Mouse (Mus musculus) limb, embryonic 14.5 days (tissue): ENCODE measurements at regions not wholly inside any gene's neighbourhood (a gene's known extent, or its start where the extent isn't known, plus 50 kb on each side); places are given as distances from the start of the nearest gene placed in this dataset.

Experiments
- ATAC-seq: fragments of 200-750 bp; cut with Nextera tagmentation; 2 replicates; pipeline ENCODE4 v1.8.0; 2017; ENCODE audit warnings: low read depth, moderate number of reproducible peaks, moderate TSS enrichment; ENCODE audit not compliant: low FRiP score
- DNase-seq: peaks from one replicate; pipeline ENCODE4 v3.0.0-alpha.2; 2015; ENCODE audit warnings: low spot score
- H3K27ac ChIP-seq: fragments of 300-500 bp; sonication (generic); replicated peaks from 2 replicates; pipeline ENCODE4 v1.5.1; 2014; ENCODE audit warnings: low read depth, mild to moderate bottlenecking, low read length, moderate library complexity, mixed read lengths
- H3K27me3 ChIP-seq: fragments of 300-500 bp; sonication (generic); 2 replicates; pipeline ENCODE4 v1.6.1; 2014; ENCODE audit warnings: low read length, mixed read lengths; ENCODE audit not compliant: control insufficient read depth, insufficient read depth
- H3K36me3 ChIP-seq: fragments of 300-500 bp; sonication (generic); 2 replicates; pipeline ENCODE4 v1.6.1; 2014; ENCODE audit warnings: mild to moderate bottlenecking, low read length, moderate library complexity, mixed read lengths; ENCODE audit not compliant: control insufficient read depth, insufficient read depth
- H3K4me1 ChIP-seq: fragments of 300-500 bp; sonication (generic); 2 replicates; pipeline ENCODE4 v1.6.1; 2014; ENCODE audit warnings: antibody characterized with exemption, low read length, mixed read lengths; ENCODE audit not compliant: control insufficient read depth, insufficient read depth
- H3K4me2 ChIP-seq: fragments of 300-500 bp; sonication (generic); replicated peaks from 2 replicates; pipeline ENCODE4 v1.6.1; 2014; ENCODE audit warnings: low read depth, mild to moderate bottlenecking, low read length, moderate library complexity; ENCODE audit not compliant: severe bottlenecking
- H3K4me3 ChIP-seq: fragments of 300-500 bp; sonication (generic); replicated peaks from 2 replicates; pipeline ENCODE4 v1.5.1; 2014; ENCODE audit warnings: low read length
- H3K9ac ChIP-seq: fragments of 300-500 bp; sonication (generic); 2 replicates; pipeline ENCODE4 v1.6.1; 2014; ENCODE audit warnings: mild to moderate bottlenecking, low read depth, low read length, moderate library complexity; ENCODE audit not compliant: severe bottlenecking
- H3K9me3 ChIP-seq: fragments of 300-500 bp; sonication (generic); 2 replicates; pipeline ENCODE4 v1.6.1; 2016; ENCODE audit warnings: low read length; ENCODE audit not compliant: control insufficient read depth
- POLR2A ChIP-seq: fragments of 200-500 bp; IDR thresholded peaks from 2 replicates; pipeline ENCODE4 v1.8.0; 2012; ENCODE audit warnings: inconsistent platforms, mild to moderate bottlenecking, moderate library complexity, borderline replicate concordance; ENCODE audit not compliant: insufficient read depth, insufficient read length; ENCODE audit errors: extremely low read depth
- WGBS: fragments of 180-500 bp; shearing (Covaris S2); extraction: QIAGEN DNeasy Blood & Tissue Kit; methylation state at CpG from one replicate; pipeline ENCODE4 v1.1.7; 2014; 5-methylcytosine and 5-hydroxymethylcytosine counted together

DNA sequence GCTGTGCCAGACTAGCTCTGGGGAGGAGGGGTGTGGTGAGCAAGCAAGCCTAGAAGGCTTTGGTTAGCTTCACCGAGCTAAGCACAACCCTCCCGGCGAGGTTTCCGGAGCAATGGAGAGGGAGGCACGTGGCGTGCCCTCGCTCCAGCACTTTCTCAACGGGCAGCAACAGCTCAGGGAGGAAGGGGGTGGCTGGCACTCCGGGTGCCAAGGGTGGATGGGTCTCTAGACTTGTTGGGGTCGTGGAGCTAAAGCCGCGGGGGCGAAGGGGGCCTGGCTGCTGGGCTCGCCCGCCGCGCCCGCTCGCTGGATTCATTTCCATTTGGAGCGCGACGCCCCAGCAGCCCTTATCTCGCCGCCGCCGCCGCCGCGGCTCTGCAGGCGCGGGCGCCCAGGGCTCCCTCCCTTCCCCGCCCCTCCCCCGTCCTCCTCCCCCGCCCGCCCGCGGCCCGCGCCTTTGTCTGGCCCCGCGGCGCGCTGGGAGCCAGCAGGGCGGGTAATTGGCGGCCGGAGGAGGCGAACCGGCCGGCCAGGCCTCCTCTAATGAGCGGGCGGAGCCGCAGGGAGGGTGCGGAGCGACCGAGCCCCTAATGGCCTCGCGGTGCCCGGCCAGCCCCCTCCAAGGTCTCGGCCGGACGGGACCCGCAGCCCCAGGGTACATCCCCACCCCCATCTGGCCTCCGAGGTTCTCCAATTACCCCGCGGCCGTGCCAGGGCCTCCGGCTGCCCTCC, 336.9 kb downstream of the H2al1j start:
- Histone ChIP-seq H3K9ac (peak overlapping the region; percentile 74), H3K36me3 (no peaks in the 10 kb centered on the region), H3K27me3 (no peaks in the 10 kb centered on the region), H3K4me2 (peak overlapping the region; percentile 69), H3K9me3 (no peaks in the 10 kb centered on the region), H3K27ac (peak overlapping the region; percentile 81), H3K4me1 (0 out of 2 replicates have a peak, but pooled peaks cover 2% of the 10 kb centered on the region), H3K4me3 (peak overlapping the region; percentile 41)
- DNase-seq (peak; percentile 34), ATAC-seq (peak; percentile 87)
- WGBS = 11% methylated on average over 12 of the region's 68 CpGs
- TF ChIP-seq POLR2A = no peak

DNA sequence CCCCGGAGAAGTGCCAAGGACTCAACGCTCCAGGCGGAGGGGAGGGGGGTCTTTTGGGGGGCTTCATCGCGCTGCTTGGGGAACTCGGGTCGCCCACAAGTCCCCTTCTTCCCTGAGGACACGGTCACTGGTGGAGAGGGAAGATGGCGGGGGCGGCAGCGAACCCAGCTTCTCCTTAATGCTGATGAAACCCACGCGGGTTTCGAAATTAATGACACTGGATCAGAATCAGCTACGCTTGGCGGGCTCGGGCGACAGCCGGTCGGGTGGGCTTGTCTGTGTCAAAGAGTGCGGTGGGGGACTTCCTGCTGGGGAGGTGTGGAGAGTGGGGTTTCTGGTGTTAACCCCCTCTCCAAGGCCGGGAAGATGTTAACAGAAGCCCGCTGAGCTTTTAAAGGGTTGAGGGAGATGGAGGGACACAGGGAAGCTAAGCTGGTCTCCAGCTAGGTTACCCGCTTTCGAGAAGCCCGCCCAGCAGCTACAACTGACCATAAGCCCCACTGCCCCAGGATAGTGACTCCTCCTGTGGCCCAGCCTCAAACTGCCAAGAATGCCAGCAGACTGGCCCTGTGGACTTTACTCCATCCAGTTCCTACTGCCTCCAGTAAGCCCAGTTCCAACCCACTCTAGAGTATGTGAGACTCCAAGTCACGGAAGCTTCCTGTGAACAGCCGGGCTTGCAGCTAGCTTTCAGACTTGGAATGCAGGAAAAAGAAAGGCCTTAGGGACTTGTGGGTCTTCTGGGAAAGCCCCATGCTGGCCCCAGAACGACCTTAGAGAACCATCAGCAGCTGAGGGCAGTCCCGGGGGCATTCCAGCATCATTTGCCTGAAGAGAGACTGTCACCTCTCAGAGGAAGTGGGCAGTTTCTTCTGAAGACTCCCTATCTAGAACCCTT, 337.7 kb downstream of the H2al1j start:
- H3K27ac ChIP-seq = peak overlapping the region; percentile 81
- no peak for TF ChIP-seq POLR2A
- WGBS = 26% methylated on average over 26 of the region's 30 CpGs
- peak overlapping the region; percentile 69 for H3K4me2 ChIP-seq
- H3K4me3 ChIP-seq = peak overlapping the region; percentile 41
- no peak for ATAC-seq
- no peak for DNase-seq
- H3K27me3 ChIP-seq = no peaks in the 10 kb centered on the region
- H3K9ac ChIP-seq = peak overlapping the region; percentile 74
- H3K36me3 ChIP-seq = no peaks in the 10 kb centered on the region
- H3K9me3 ChIP-seq = no peaks in the 10 kb centered on the region
- 0 out of 2 replicates have a peak, but pooled peaks cover 2% of the 10 kb centered on the region for H3K4me1 ChIP-seq

DNA sequence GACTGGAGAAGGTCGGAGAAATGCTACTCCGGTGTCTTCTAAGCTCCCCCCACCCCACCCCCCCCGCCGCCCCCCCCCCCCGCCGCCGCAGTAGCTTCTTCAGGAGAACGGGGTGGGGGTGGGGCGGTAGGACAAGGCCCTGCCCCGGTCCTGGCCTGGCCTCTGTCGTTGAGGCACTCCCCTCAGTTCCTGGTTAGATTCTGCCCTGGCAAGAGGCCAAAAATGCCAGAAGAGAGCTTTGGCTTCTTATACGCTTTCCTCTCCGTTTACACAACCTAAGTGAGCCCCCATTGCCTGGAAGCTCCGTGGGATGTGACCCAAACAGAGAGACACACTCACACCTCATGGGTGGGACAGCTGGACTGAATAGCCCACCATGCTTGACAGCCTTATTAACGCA, 338.9 kb downstream of the H2al1j start:
- Histone ChIP-seq H3K27me3 (no peaks in the 10 kb centered on the region), H3K9me3 (no peaks in the 10 kb centered on the region), H3K4me1 (0 out of 2 replicates have a peak, but pooled peaks cover 2% of the 10 kb centered on the region), H3K4me2 (no peak overlapping the region), H3K9ac (no peak overlapping the region), H3K36me3 (no peaks in the 10 kb centered on the region), H3K4me3 (no peak overlapping the region), H3K27ac (no peak overlapping the region)
- no peak for ATAC-seq
- no peak for TF ChIP-seq POLR2A
- no peak for DNase-seq
- 51% methylated on average over 4 of the region's 15 CpGs for WGBS

DNA sequence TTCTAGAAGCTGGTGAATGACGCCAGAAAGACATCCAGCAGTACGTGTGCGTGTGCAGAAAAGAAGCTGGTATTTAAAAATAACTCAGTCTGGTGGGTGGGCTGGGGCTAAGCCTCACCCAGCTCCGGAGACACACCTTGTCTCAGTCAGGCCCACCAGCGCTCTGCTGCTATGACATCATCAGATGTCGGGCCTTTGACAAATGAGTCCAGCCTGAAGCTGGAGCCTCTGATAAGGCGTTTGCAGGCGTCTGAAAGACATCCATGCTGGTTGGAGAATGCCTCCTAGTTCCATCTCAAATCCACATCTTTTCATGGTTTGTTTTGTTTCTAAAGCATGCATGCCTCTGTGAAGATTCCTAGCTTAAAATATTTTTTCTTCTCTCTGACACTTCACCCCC, 344.2 kb downstream of the H2al1j start:
- H3K4me1 ChIP-seq = no peaks in the 10 kb centered on the region
- DNase-seq (no peak), ATAC-seq (no peak)
- no peak overlapping the region for H3K4me3 ChIP-seq
- no peak overlapping the region for H3K27ac ChIP-seq
- 60% methylated on average over 8 of the region's 8 CpGs for WGBS
- no peaks in the 10 kb centered on the region for H3K9me3 ChIP-seq
- no peaks in the 10 kb centered on the region for H3K36me3 ChIP-seq
- no peak overlapping the region for H3K9ac ChIP-seq
- no peaks in the 10 kb centered on the region for H3K27me3 ChIP-seq
- H3K4me2 ChIP-seq = no peak overlapping the region
- no peak for TF ChIP-seq POLR2A

DNA sequence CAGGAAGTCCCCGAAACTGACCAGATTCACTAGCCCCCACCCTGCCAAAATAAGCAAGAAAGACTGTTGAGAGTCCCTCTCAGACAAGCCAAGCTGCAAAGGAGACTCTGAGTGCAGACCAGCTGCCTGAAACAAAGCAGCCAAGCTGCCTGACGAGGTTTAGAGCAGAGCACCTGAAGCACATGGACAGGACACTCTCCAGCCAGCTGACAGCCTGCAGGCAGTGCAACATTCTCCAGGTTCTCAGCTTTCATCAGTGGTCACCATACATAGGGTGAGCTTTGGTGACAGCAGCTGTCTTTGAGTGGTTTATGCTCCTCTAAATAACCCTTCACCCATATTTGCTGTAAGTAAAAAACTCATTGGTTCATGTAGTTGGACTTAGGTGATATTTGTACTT, 350.5 kb downstream of the H2al1j start:
- 66% methylated on average over 2 of the region's 2 CpGs for WGBS
- DNase-seq (no peak), ATAC-seq (no peak)
- H3K9me3 ChIP-seq = no peaks in the 10 kb centered on the region
- H3K4me1 ChIP-seq = no peaks in the 10 kb centered on the region
- no peak overlapping the region for H3K9ac ChIP-seq
- H3K4me2 ChIP-seq = no peak overlapping the region
- TF ChIP-seq POLR2A = no peak
- no peak overlapping the region for H3K4me3 ChIP-seq
- H3K27ac ChIP-seq = no peak overlapping the region
- no peaks in the 10 kb centered on the region for H3K36me3 ChIP-seq
- H3K27me3 ChIP-seq = no peaks in the 10 kb centered on the region
